Mouse (Mus musculus) neural tube, postnatal 0 days (tissue): ENCODE measurements around the gene Larp4b. TPM values are rescaled to one million over a fixed set of nuclear protein-coding genes. Genes with fewer than 3 reads are reported as not detected.

Experiments
- polyA plus RNA-seq: library from polyadenylated mRNA; unstranded; fragments of >200 nt; fragmentation: Nextera tagmentation; extraction: Ambion mirVana; gene quantifications from 2 replicates; pipeline ENCODE4 v1.2.1, GENCODE M21; 2015

Larp4b gene
- 33.1 and 35.5 TPM in 2 replicates for polyA plus RNA-seq

DNA sequence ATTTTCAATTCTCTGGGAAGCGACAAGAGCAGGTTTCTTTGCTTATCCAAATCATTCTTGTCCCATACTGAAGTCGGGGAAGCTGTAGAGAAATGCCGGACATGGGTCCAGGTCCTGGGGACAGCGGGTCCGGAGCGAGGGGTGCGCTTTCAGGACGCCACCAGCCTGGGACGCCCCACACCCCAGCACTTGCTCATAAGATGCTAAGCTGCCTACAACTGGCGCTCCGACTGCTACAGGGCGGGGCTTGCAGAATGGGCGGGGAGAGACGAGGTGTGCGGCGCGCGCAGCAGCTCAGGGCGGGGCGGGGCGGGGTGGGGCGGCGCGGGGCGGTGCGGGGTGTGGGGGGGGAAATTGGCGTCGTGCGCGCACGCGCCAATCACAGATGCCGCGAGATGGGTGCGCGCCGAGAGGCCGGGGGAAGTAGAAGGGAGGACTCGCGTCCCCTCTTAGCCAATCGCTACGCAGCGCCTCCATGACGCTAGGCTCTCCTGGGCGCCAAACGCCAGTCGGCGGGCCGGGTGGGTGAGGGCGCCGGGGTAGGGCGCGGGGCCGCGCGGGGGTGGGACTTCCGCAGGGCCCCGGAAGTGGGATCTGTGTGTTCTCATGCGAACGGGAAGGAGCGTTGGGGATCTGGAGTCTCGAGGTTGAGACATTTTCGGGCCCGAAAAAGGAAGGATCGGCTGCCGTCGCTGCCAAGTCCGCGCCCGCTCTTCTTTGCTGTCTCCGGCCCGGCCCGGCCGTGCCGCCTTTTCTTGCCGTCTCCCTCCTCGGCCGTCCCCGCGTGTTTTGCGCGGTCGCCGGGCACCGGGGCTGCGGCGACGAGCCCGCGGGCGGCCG lies at the start of gene Larp4b:
Larp4b (plus strand) TSS at position 566 of the 840 bp plus-strand sequence.

Other genes starting within 250 kb of the Larp4b start
- 37.3 and 37.4 TPM in 2 replicates for gene Wdr37, start 222.0 kb upstream of the Larp4b start, polyA plus RNA-seq
- 82.0 and 82.2 TPM in 2 replicates for gene Idi1, start 208.4 kb upstream of the Larp4b start, polyA plus RNA-seq
- not detected in 2 replicates for gene Gm9745, start 145.7 kb upstream of the Larp4b start, polyA plus RNA-seq
- gene Idi2, start 141.0 kb upstream of the Larp4b start, polyA plus RNA-seq, result not detected in 2 replicates
- 48.9 and 53.1 TPM in 2 replicates for gene Gtpbp4, start 97.8 kb upstream of the Larp4b start, polyA plus RNA-seq
- 10.8 and 11.8 TPM in 2 replicates for gene Dip2c, start 182.6 kb downstream of the Larp4b start, polyA plus RNA-seq